Mouse (Mus musculus): ENCODE measurements at regions not wholly inside any gene's neighbourhood (a gene's known extent, or its start where the extent isn't known, plus 50 kb on each side); places are given as distances from the start of the nearest gene placed in this dataset.

- no peak for TF ChIP-seq EP300 (IDR thresholded peaks at IDR 0.05; ENCODE audit: low read depth)
- TF ChIP-seq CTCF (IDR thresholded peaks at IDR 0.05; ENCODE audit: low read depth): no peak
Observed at GRCm38 (mm10) chr16:85277862-85278261, 104.3 kb upstream of the App start.

Data from heart, postnatal 0 days (tissue).